Mouse (Mus musculus) mouse trophoblast stem cell (cell line): ENCODE measurements at regions not wholly inside any gene's neighbourhood (a gene's known extent, or its start where the extent isn't known, plus 50 kb on each side); places are given as distances from the start of the nearest gene placed in this dataset.

ENCODE experiments used
- in situ Hi-C, 2 experiments: fragments of 300-500 bp; cut with MseI, MboI; formaldehyde crosslinking; loops; 2 replicates in 1 of 2; 3 replicates in 1 of 2; pipeline ENCODE4 v1.15.1; 2025

DNA sequence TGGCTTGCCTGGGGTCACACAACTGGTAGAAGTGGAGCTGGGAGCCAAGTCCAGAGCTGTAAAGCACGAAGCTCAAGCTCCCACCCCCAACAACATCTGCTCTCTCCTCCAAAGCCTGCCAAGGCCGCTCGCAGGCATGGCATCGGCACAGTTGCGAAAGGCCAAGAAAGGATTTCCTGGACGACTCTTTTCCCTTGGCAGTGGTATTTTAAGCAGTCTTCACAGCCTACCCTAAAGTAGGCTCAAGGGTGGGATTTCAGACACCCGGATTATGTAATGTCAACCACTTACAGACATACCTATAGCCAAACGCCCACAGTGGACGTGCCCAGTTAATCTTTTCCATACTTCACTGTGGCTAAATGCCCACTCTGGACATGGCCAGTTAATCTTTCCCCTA lies 162.6 kb downstream of the Inhbb start:
- in situ Hi-C loops, result no loop called here

DNA sequence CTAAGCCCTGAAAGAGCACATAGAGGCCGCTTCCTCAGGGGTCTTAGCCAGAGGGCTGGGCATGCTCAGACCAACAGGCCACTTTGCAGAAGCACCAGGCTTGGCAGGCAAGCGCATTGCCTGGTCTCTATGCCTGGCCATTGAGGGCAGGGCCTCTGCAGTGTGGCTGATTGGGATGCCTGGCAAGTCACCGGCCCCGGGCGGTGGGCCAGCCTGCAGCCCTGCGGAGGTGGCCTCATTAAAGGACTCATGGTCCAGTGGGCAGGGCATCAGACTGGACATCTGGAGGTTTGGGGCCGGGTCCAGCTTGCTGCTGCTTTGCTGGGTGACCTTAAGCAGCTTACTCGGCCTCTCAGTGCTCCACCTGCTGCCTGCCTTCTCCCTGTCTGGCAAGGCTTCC lies 165.3 kb downstream of the Inhbb start:
- in situ Hi-C loops, result no loop called here

DNA sequence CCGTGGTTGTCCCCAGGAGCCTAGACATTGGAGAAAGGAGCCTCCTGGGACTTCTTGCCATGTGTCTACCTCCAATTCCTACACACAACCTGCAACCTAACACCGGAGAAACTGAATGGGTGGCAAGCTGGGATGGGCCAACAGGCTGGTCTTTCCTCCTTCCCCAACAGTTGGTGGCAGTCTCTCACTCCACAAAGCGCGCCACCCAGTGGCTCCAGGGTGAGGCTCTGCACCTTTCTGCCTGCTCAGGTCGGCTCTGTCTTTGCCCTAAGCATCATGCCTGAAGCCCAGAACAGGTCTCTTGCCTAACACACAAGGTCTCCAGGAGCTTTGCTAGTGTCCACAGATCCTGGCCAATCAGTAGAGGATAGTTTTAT lies 166.0 kb downstream of the Inhbb start:
- in situ Hi-C loops, result no loop called here

DNA sequence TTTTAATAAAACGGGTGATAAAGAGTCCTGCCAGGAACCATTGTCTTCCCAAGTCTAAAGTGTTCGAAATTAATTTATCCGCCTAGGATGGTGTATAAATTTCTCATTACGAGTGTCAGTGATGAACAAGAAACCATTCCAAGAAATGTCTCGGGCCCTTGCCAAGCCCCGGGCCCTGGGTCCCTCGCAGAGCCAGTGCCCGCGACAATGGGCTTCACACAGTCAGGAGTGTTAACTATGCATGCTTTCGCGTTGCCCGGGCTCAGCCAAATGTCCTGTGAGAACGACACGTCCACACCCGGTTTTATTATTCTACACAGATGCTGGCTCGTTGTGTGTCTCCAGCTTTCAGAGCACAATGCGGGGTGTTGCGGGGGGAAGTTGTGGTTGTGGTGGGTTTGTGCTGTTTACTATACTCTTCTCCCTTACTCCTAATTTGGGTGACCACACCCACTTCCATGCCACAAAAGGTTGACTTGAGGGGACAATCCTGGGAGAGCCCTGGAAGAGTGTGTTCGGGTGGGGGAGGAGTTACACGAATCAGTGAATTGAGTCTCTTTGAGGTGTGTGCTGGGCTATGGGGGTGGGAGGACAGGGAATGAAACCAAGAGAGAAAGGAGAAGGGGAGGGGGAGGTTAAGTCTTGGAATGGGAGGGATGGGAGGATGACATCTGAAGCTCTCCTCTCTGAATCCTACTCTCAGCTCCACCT lies 166.5 kb downstream of the Inhbb start:
- in situ Hi-C loops, result no loop called here

DNA sequence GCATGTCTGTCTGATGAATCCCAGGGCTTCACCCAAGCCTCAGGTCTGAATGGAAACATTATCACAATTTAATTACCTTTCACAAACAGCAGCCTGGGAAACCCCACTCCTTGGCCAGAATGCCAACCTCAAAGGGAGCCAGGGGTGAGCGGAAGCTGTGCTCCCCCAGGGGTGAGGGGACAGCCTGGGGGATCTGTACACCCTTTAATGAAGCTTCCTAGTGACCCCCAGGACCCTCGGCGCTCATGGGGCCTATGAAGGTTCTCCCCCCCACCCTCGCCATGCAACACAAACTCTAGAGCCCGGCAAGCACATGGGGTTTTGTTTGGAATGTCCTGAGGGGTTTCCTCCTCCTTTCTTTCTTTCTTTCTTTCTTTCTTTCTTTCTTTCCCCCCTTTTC lies 167.1 kb downstream of the Inhbb start:
- in situ Hi-C loops, result no loop called here

DNA sequence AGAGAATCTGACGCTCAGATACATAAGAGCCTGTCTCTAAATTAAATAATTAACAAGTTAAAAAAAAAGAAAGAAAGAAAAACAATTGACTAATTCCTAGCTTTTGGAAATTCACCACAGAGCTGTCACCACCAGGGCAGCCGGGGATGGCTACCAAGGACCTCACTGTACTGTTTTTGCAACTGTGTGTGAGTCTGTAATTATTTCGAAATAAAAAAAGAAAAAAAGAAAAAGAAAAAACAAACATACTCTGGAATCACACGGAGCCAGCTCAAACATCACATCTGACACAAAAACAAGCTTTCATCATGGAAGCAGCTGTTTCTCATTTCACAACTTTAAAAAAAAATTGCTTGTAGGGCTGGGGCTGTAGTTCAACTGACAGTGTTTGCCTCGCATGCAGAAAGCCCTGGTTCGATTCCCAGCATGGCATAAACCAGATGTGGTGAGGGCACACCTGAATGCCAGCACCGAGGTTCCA lies 168.6 kb downstream of the Inhbb start:
- in situ Hi-C loops, result no loop called here

DNA sequence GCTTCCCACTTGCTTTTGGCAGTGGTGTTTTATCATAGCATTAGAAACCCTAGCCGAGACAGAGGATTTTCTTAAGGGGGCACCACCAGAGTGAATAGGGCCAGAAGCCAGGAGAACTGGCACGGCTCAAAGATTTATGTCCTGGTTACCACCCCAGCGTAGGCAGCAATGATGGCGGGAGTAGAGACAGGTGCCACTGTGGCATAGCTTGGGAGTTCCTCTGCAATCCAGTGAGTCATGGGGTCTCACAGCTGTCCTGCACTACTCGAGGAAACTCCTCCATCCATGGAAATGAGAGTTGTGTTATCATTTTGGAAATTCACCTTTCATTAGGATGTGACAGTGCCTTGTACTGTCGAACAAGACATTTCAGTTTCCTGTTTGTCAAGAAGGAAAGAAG lies 169.6 kb downstream of the Inhbb start:
- in situ Hi-C loops, result no loop called here

DNA sequence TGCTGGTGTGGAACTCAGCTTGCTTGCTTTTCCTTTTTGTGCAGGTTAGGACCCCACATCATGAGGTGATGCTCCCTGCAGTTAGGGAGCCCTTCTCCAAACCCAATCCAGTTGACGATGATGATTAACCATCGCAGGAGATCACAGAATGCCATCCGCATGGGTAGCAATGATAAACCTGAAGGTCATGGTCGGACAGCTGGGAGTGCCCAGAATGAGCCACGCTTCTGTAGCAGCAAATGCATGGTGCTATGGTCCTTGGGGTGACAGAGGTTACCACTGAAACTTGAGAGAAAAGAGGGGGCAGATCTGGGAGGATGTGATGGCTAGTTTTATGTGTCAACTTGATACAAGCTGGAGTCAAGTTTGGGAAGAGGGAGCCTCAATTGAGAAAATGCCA lies 170.3 kb downstream of the Inhbb start:
- in situ Hi-C loops, result no loop called here

DNA sequence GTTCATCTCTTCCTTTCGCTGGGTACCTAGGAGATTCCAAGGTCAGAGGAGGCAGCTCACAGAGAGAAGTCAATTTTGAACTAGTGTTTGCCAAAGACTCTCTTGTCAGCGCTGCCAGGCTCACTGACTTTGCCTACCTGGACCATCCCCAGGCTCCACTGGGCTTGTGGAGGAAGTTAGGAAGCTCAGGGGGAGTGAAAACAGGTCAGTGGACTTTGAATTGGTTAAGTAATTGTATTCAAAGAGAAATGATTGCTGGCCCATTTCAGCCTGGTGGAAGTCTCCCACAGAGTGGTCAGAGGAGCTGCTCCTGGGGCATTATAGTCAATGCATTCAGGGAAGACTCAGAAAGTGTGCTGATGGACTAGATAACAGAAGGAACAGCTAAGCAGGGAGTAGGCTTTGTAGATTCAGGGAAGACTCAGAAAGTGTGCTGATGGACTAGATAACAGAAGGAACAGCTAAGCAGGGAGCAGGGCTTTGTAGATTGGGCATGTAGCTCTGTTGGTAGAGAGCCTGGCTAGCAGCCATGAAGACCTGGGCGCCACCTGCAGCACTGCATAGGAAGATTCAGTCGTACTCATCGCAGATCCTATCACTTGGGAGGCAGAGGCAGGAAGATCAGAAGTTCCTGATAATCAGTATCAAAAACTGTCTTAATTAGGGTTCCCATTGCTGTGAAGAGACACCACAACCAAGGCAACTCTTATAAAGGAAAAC lies 173.1 kb downstream of the Inhbb start:
- in situ Hi-C loops, result no loop called here

DNA sequence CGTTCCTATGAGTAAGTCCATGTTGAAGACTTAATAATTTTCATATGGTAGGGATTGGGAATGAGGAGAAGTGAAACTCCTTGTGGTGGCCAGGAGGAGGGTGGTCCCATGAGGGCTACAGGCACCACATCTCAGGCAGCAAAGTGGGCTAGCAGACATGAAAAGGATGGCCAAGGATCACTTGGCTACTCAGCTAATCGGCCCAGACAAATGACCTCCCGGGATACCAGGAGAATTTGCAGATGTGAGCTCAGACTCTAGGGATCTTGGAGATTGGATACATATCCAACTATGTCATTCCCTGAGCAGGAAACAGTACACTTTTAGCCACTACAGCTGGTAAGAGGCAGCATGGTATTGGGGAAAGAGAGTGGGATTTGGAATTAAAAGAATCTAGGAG lies 174.9 kb downstream of the Inhbb start:
- in situ Hi-C loops, result no loop called here

DNA sequence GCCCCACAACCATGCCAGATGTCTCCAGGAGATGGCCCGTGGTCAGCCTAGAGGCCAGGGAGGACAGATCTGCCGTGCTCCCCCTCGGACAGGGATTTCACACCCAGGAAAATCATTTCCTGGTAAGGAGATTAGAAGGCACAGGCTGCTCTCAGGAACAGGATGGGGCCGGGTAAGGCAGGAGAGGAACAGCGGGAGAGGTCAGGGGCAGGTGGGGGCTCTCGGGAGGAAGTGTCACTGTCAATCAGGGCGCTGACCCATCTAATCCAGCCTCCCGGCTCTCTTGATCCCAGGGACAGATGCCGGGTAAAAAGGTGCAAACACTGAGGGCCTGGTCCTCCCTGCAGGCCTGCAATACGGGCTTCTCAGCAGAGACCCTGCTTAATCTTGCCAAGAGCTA lies 183.6 kb downstream of the Inhbb start:
- in situ Hi-C loops, result no loop called here

DNA sequence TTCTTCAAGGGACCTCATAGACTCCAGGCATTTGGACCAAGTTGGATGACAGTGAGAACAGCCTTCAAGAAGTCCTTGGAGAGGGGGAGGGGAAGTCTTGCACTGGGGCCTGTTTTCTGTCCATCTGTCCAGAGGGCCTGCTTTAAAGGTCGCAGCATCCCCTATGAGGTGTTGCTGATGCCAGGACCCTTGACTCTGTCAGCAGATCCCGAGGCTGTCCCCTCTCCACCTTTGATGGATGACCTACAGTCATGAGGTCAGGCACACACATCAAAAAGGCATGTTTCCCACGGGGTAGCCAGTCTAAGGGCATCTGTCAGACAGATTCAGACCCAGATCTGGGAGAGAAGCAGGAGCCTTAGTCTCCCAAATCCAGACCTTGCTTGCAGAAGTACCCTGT lies 183.4 kb upstream of the Gli2 start:
- in situ Hi-C loops, result no loop called here

DNA sequence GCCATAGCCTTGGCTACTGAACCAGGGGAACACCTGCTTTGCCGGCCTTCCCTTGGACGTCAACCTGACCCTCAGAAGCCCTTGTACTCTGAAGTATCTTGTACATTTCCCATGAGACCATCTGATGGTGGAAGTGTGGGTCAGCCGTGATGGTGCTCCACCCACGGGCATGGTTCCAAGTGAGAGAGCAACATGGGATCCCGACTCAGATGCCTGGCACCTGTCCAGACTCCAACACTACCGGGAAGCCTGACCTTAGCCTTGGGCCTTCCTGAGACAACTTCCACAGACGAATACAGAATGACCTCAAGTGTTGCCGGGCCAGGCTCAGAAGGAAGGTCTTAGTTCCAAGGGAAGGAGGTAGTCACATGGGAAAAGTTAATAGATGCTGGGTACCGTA lies 181.0 kb upstream of the Gli2 start:
- in situ Hi-C loops, result no loop called here

DNA sequence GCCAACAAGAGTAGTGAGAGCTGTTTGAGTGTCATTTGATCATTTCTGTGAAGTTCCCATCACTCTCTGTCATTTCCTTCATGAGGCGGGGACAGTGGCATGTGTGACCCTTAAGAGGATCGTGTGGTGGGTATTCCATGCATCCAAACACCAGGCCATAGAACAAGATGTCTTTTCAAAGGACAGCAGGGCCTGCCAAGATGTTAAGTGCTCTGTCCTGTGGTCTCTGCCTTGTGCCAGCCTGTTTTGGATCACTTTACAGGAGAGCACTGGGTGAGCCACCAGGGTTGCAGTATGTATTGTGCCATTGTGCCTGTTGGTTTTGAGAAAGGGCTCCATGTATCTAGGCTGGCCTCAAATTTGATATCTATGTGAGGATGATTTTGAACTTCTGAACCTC lies 173.6 kb upstream of the Gli2 start:
- in situ Hi-C loops, result no loop called here

DNA sequence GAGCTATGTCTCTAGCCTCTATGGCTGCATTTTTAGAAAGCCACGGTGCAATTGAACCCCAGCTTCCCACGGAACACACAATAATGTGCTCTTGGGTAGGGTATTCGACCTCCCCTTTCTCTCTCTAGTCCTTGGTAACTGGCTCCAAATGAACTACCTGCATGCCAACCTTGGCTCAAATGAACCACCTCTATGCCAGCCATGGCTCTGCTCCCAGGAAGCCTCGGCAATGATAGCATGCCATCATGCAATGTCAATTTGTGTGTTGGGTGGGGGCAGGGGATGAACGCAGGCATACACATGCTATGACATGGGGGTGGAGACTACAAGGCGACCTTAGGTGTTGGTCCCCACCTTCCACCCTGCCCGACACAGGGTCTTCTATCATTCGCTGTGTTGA lies 170.5 kb upstream of the Gli2 start:
- in situ Hi-C loops, result no loop called here

DNA sequence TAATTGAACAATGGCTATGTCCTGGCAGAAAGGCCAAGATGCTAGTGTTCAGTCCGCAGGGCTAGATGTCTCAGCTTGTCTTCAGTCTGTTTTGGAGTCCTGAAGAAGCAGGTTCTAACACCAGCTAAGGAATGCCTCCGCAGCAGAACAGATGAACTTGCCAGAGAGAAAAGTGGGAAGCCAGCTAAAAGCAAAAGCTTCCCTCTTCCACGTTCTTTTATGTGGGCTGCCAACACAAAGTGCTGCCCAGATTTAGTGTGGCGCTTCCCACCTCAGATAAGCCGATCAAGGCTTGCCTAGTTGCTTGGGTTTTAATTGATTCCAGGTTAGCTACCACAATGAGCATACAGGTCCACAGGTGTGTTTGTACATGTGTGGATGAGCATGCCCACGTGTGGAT lies 168.5 kb upstream of the Gli2 start:
- in situ Hi-C loops, result no loop called here

DNA sequence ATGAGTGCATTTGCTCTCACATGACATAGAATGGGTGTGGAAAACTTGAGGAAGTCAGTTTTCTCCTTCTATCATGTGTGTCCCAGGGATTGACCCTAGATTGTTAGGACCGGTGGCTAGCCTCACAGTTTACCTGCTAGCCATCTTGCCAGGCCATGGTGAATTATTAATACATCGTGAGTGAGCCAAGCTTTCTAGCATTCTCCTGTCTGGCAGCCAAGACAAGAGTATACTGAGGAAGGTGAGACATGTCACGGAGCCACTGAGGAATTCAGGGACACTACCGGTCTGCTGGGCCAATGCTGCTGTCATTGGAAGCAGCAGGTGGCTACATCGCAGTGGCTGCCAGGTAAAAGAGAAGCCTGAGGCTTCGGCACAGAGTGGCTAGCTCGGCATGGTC lies 167.6 kb upstream of the Gli2 start:
- in situ Hi-C loops, result no loop called here

DNA sequence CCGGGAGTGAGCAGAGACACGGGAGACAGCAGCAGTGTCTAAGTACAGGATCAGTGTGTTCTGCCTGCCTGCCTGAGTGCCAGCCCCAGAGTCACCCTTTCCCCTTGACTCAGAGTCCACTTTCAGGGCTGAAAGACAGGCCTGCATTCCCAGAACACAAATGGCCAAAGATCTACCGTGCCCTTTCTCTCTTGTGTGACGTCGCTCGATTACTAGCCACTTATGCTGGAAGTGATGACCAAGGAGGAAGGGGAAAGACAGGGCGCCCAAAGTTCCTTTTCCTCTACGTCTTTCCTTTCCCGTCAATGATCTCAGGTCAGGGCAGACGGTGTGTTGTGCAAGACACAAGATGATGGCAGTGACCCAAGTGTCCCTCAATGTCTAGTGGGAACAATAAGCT lies 166.4 kb upstream of the Gli2 start:
- in situ Hi-C loops, result no loop called here

DNA sequence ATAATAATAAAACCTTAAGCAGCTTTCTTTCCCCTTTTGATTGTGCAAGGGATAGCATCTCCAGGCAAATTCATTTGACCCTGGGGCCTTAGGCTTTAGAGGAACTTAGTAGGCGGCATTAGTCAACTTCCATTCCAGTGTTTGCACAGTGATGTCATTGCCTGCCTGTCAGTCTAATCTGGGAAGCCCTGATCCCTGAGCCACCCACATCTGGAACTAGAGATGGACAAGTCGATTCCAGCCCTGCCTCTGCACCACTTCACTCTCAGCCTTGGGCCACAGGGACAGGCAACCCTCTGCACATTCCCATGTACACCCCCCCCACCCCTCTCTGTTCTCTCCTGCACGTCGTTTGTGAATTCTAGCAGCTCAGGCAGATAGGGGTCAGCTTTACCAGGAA lies 164.0 kb upstream of the Gli2 start:
- in situ Hi-C loops, result no loop called here

DNA sequence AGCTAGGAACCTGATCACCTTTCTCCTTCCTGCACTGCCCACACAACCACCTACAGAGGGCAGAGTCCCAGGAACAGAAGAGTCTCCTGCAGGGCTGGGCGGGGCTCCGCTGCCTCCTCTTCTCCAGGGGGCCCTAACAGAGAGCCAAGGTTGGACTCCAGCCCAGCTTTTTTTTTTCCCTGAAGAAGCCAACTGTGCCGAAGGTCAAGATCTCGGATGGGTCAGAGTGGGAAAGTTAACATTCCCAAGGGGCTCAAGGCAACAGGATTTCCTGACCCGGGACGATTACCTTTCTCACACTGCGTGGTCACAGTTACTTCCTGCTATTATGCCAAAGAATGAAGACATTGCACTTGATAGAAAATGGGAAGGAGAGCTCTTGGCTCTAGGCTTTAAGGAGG lies 156.2 kb upstream of the Gli2 start:
- in situ Hi-C loops, result no loop called here

DNA sequence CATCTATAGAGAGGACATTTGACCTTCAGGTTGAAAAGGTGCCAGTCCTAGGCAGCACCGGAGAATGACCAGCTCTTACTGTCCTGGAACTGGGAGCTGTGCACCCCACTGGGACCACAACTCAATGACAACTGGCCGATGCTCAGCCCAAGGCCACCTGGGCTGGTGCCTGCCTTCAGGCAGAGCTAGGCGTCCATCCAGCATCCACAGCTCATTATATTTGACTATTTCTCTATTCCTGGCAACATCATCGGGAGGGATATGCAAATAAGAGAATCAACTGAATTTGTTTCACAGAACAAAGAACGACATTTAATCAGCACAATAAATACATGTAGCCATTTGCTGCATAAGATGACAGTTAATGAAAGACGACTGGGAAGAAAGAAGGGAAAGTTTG lies 149.0 kb upstream of the Gli2 start:
- in situ Hi-C loops, result no loop called here

DNA sequence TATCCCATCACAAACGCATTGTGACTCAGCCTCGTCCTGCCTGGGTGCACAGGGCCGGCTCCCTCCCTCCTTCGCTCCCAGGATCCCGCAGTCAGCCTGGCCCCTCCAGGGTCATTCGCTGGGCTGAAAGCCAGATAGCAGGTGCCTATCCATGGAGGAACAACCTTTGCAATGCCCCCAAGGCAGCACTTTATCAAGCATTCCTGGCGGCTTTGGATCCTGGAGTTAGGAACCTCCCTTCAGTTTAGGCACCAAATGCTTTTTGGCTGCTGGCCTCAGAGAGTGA lies 143.9 kb upstream of the Gli2 start:
- in situ Hi-C loops, result no loop called here

DNA sequence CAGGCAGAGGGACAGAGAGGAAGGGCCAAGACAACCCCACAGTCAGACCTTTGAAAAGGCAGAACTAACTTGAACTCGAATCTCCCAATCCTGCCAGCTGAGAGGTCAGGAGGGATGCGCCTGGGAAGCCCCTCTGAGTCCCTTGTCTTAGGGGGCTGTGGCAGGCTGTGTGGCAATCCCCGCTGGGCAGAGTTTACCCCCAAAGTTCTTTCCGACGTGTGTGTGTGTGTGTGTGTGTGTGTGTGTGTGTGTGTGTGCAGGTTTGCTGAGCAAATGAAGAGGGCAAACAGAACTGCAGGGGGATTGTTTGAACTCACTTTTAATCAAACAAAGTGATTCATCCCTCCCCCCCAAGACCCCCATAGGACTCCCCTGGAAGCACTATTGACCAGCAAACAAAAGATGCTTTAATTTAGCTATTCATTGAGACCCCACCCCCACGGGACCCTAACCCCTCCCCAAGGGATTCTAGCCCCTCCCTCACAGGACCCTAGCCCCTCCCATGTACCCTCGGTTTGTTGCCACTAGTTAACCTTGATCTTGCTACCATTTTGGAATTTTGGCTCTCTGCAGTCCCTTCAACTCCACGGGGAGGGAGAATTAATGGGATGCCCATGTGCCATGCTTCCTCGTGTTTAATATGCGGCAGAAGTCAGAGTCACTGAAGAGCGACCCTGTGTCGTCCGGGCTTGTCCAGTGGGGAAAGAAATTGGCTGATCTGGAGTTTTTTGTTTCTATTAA lies 143.4 kb upstream of the Gli2 start:
- in situ Hi-C loops, result no loop called here
